9 mouse cellular contexts compared by ENCODE assay signal in genomic region chr12:31848630-31849415, GRCm38 (mm10).
DNase-seq lines count a peak whose midpoint lies in the region; ATAC-seq and TF ChIP-seq lines count a peak whose summit lies in the region.
"Had no signal": no experiment of that assay in that cellular context is flagged by ENCODE, and none has a peak within 500 bp of the region (broad histone marks: within the 10 kb centered on the region; RNA-seq: fewer than 3 reads in every experiment).

No protein-coding gene starts in this region.

- peak; percentile 87 for DNase-seq in gastrocnemius, adult 2 months
- DNase-seq in kidney, adult 8-10 months: peak; percentile 6 to 15
- DNase-seq in lung, embryonic 14.5 days: peak; percentile 77
- DNase-seq in embryo, embryonic 9.5 days (ENCODE audit: extremely low spot score): no peak
- DNase-seq in thymus, postnatal 36 days: no peak

- intact Hi-C loops in gastrocnemius, adult 2 months (cut with DNase I): loop anchor here (5.0 kb wide), 1 partner anchor 78 kb away; no protein-coding TSS in a partner anchor

- no peaks in the 10 kb centered on the region for H3K4me1 ChIP-seq in hindbrain, embryonic 13.5 days (replicated peaks)
- no peaks in the 10 kb centered on the region for H3K4me1 ChIP-seq in hindbrain, embryonic 12.5 days
- no peaks in the 10 kb centered on the region for H3K4me1 ChIP-seq in lung, embryonic 14.5 days (ENCODE audit: insufficient read depth)
- H3K4me1 ChIP-seq: embryonic facial prominence, embryonic 13.5 days had no signal

- H3K9ac ChIP-seq in hindbrain, embryonic 13.5 days: no peak overlapping the region
- no peak overlapping the region for H3K9ac ChIP-seq in hindbrain, embryonic 12.5 days
- H3K9ac ChIP-seq in lung, embryonic 14.5 days: no peak overlapping the region
- H3K9ac ChIP-seq: embryonic facial prominence, embryonic 13.5 days had no signal

- H3K36me3 ChIP-seq in hindbrain, embryonic 13.5 days: no peaks in the 10 kb centered on the region
- no peaks in the 10 kb centered on the region for H3K36me3 ChIP-seq in hindbrain, embryonic 12.5 days
- no peaks in the 10 kb centered on the region for H3K36me3 ChIP-seq in lung, embryonic 14.5 days (ENCODE audit: insufficient read depth)
- H3K36me3 ChIP-seq: embryonic facial prominence, embryonic 13.5 days had no signal

- TF ChIP-seq CTCF in gastrocnemius, adult 2 months (IDR thresholded peaks at IDR 0.05): no peak
- no peak for TF ChIP-seq CTCF in lung, embryonic 14.5 days (IDR thresholded peaks at IDR 0.05; ENCODE audit: low read depth)

- peak; percentile 72; the same call in 1 of the 2 replicates for ATAC-seq in hindbrain, embryonic 13.5 days (ENCODE audit: low FRiP score)
- no peak for ATAC-seq in hindbrain, embryonic 12.5 days (ENCODE audit: low FRiP score)
- peak; percentile 99 for ATAC-seq in cerebellum, adult (ENCODE audit: insufficient number of reproducible peaks, low FRiP score, low TSS enrichment)
- ATAC-seq in lung, embryonic 14.5 days (ENCODE audit: insufficient read depth): peak; percentile 93

- H3K9me3 ChIP-seq in hindbrain, embryonic 13.5 days: no peaks in the 10 kb centered on the region
- H3K9me3 ChIP-seq in hindbrain, embryonic 12.5 days (replicated peaks): no peaks in the 10 kb centered on the region
- no peaks in the 10 kb centered on the region for H3K9me3 ChIP-seq in lung, embryonic 14.5 days (ENCODE audit: low read depth, low read length)
- H3K9me3 ChIP-seq: embryonic facial prominence, embryonic 13.5 days had no signal

- 78% methylated on average over 5 of the region's 5 CpGs for WGBS in hindbrain, embryonic 13.5 days
- WGBS in hindbrain, embryonic 12.5 days: 80% methylated on average over 5 of the region's 5 CpGs
- WGBS in lung, embryonic 14.5 days: 62% methylated on average over 5 of the region's 5 CpGs

- H3K27ac ChIP-seq in hindbrain, embryonic 13.5 days: no peak overlapping the region
- no peak overlapping the region for H3K27ac ChIP-seq in hindbrain, embryonic 12.5 days
- peak overlapping the region; percentile 64 for H3K27ac ChIP-seq in gastrocnemius, adult 2 months
- no peak overlapping the region for H3K27ac ChIP-seq in lung, embryonic 14.5 days (ENCODE audit: low read depth)
- H3K27ac ChIP-seq: embryonic facial prominence, embryonic 13.5 days had no signal

- H3K4me2 ChIP-seq in hindbrain, embryonic 13.5 days: no peak overlapping the region
- no peak overlapping the region for H3K4me2 ChIP-seq in hindbrain, embryonic 12.5 days (replicated peaks)
- no peak overlapping the region for H3K4me2 ChIP-seq in lung, embryonic 14.5 days
- H3K4me2 ChIP-seq: embryonic facial prominence, embryonic 13.5 days had no signal

- no peaks in the 10 kb centered on the region for H3K27me3 ChIP-seq in hindbrain, embryonic 13.5 days
- no peaks in the 10 kb centered on the region for H3K27me3 ChIP-seq in hindbrain, embryonic 12.5 days
- H3K27me3 ChIP-seq in lung, embryonic 14.5 days (ENCODE audit: insufficient read depth, low read length): no peaks in the 10 kb centered on the region
- H3K27me3 ChIP-seq: embryonic facial prominence, embryonic 13.5 days had no signal

- H3K4me3 ChIP-seq in hindbrain, embryonic 13.5 days: no peak overlapping the region
- no peak overlapping the region for H3K4me3 ChIP-seq in hindbrain, embryonic 12.5 days
- no peak overlapping the region for H3K4me3 ChIP-seq in gastrocnemius, adult 2 months
- no peak overlapping the region for H3K4me3 ChIP-seq in lung, embryonic 14.5 days (ENCODE audit: low read depth, low read length)
- H3K4me3 ChIP-seq: embryonic facial prominence, embryonic 13.5 days had no signal

Comparison
In these comparisons a context has a peak if more than half of its experiments do, and no peak if none do; other contexts are left out.
1. DNase-seq: peak in gastrocnemius, adult 2 months (single experiment), kidney, adult 8-10 months (2 of 2) and lung, embryonic 14.5 days (single experiment); none in embryo, embryonic 9.5 days (single experiment) and thymus, postnatal 36 days (0 of 2).